Mouse (Mus musculus): ENCODE measurements at regions not wholly inside any gene's neighbourhood (a gene's known extent, or its start where the extent isn't known, plus 50 kb on each side); places are given as distances from the start of the nearest gene placed in this dataset.

DNA sequence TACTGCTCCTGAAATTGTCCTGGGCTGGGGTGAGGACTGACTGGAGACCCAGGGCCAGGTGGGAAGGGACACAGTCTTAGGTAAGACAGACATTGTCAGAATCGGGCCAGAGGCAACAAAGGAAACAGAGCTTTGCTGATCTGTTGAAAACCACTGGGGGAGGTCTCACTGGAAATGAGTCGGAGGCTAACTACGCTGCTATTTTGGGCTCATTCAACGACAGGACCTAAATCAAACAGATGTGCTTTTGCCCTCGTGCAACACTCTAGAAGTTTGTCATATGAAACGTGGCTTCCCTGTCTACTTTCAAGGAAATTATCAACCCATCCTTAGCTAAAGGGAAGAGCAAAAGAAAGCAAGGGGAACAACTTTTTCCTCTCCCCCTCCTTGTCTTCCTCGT, 265.3 kb downstream of the Plpp3 start:
- H3K4me3 ChIP-seq (ENCODE audit: low read depth, low read length) = no peak overlapping the region
- H3K36me3 ChIP-seq (ENCODE audit: control insufficient read depth, insufficient read depth, low read length, poor library complexity, severe bottlenecking) = no peaks in the 10 kb centered on the region
- H3K27me3 ChIP-seq (ENCODE audit: control insufficient read depth, insufficient read depth, low read length, poor library complexity, severe bottlenecking) = no peaks in the 10 kb centered on the region
- H3K27ac ChIP-seq (ENCODE audit: insufficient read depth, low read length) = no peak overlapping the region
- peaks cover 8% of the 10 kb centered on the region for H3K4me1 ChIP-seq (ENCODE audit: control insufficient read depth, insufficient read depth, low read length)
- no peak overlapping the region for H3K9ac ChIP-seq (ENCODE audit: low read depth, poor library complexity, severe bottlenecking)
- H3K9me3 ChIP-seq (replicated peaks; ENCODE audit: control insufficient read depth, insufficient read depth, low read length, poor library complexity, severe bottlenecking) = peaks cover 8% of the 10 kb centered on the region; the same call in 1 of the 2 replicates
- TF ChIP-seq CTCF (IDR thresholded peaks at IDR 0.05; ENCODE audit: low read depth, low read length) = no peak
- no peak for TF ChIP-seq EP300 (IDR thresholded peaks at IDR 0.05; ENCODE audit: insufficient read depth, low read depth, low read length)
- no peak for TF ChIP-seq POLR2A (IDR thresholded peaks at IDR 0.05; ENCODE audit: insufficient read depth, low read length)

DNA sequence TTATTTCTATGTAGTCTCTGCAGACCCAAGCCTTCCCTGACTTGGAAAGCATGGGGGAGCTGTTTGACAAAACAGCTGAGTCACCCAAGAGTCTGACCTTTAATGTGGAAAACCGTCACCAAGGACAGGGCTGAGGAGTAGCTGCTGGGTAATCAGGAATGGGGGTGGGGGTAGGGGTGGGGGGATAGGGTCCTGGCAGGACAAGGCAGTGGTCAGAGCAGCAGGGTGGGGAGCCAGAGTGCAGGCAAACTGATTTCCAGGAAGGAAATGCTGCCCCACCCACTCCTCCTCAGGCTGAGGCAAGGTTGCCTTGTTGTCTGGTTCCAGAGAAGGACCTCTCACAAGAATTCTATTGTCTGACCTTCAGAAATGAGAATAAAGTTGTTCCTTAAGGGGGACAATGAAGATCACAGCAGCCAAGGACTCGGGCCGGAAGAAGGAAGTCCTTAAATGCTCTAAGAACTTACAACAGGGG, 266.6 kb downstream of the Plpp3 start:
- Histone ChIP-seq H3K9me3 (replicated peaks; ENCODE audit: control insufficient read depth, insufficient read depth, low read length, poor library complexity, severe bottlenecking) (peaks cover 14% of the 10 kb centered on the region; the same call in 1 of the 2 replicates), H3K27ac (ENCODE audit: insufficient read depth, low read length) (peak overlapping the region; percentile 55), H3K4me1 (ENCODE audit: control insufficient read depth, insufficient read depth, low read length) (peaks cover 8% of the 10 kb centered on the region), H3K4me3 (ENCODE audit: low read depth, low read length) (no peak overlapping the region), H3K9ac (ENCODE audit: low read depth, poor library complexity, severe bottlenecking) (no peak overlapping the region), H3K36me3 (ENCODE audit: control insufficient read depth, insufficient read depth, low read length, poor library complexity, severe bottlenecking) (no peaks in the 10 kb centered on the region), H3K27me3 (ENCODE audit: control insufficient read depth, insufficient read depth, low read length, poor library complexity, severe bottlenecking) (no peaks in the 10 kb centered on the region)
- TF ChIP-seq CTCF (IDR thresholded peaks at IDR 0.05; ENCODE audit: low read depth, low read length) (no peak), POLR2A (IDR thresholded peaks at IDR 0.05; ENCODE audit: insufficient read depth, low read length) (no peak), EP300 (IDR thresholded peaks at IDR 0.05; ENCODE audit: insufficient read depth, low read depth, low read length) (peak; percentile 86)

DNA sequence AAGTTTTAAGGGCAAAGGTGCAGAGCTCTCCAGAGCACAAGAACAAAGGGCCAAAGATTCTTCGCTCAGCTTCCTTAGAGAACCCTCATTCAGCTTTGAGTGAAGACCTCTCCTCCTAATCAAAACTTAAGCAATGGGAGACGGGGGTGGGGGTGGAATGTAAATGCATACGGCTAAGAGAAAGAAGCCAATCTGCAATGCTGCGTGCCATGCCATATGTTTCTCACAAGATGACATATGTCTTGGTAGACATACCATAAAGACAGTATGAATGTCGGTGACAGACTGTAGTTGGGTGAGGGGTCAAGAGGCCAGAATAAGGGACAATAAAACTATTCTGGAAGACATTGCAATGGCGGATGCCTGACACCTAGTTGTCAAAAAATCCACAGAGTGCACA, 267.9 kb downstream of the Plpp3 start:
- TF ChIP-seq POLR2A (IDR thresholded peaks at IDR 0.05; ENCODE audit: insufficient read depth, low read length) (no peak), CTCF (IDR thresholded peaks at IDR 0.05; ENCODE audit: low read depth, low read length) (no peak), EP300 (IDR thresholded peaks at IDR 0.05; ENCODE audit: insufficient read depth, low read depth, low read length) (no peak)
- Histone ChIP-seq H3K4me3 (ENCODE audit: low read depth, low read length) (no peak overlapping the region), H3K4me1 (ENCODE audit: control insufficient read depth, insufficient read depth, low read length) (peaks cover 8% of the 10 kb centered on the region), H3K27ac (ENCODE audit: insufficient read depth, low read length) (peak overlapping the region; percentile 45; the same call in 1 of the 2 replicates), H3K9me3 (replicated peaks; ENCODE audit: control insufficient read depth, insufficient read depth, low read length, poor library complexity, severe bottlenecking) (peaks cover 14% of the 10 kb centered on the region; the same call in 1 of the 2 replicates), H3K36me3 (ENCODE audit: control insufficient read depth, insufficient read depth, low read length, poor library complexity, severe bottlenecking) (no peaks in the 10 kb centered on the region), H3K9ac (ENCODE audit: low read depth, poor library complexity, severe bottlenecking) (no peak overlapping the region), H3K27me3 (ENCODE audit: control insufficient read depth, insufficient read depth, low read length, poor library complexity, severe bottlenecking) (no peaks in the 10 kb centered on the region)

DNA sequence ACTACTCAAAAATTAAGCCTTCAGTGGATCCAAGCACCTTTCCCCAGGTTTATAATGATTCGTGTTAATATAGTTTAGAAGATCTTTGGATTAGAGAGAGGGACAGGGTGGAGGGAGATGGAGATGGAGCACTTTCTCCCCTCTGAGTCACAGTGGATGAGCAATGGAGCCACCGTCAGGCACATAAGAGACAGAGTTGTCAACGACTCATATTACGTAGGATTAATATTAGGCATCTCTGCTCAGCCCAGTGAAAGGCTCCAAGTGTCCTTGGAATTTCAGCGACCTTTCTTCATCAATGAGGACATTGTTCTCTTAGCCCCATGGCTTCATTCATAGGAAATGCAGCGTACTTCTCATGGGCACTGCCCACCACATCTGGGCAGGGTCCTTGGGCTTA, 270.4 kb downstream of the Plpp3 start:
- Histone ChIP-seq H3K4me3 (ENCODE audit: low read depth, low read length) (no peak overlapping the region), H3K9ac (ENCODE audit: low read depth, poor library complexity, severe bottlenecking) (no peak overlapping the region), H3K4me1 (ENCODE audit: control insufficient read depth, insufficient read depth, low read length) (peaks cover 8% of the 10 kb centered on the region), H3K27ac (ENCODE audit: insufficient read depth, low read length) (no peak overlapping the region), H3K36me3 (ENCODE audit: control insufficient read depth, insufficient read depth, low read length, poor library complexity, severe bottlenecking) (no peaks in the 10 kb centered on the region), H3K9me3 (replicated peaks; ENCODE audit: control insufficient read depth, insufficient read depth, low read length, poor library complexity, severe bottlenecking) (peaks cover 14% of the 10 kb centered on the region; the same call in 1 of the 2 replicates), H3K27me3 (ENCODE audit: control insufficient read depth, insufficient read depth, low read length, poor library complexity, severe bottlenecking) (no peaks in the 10 kb centered on the region)
- TF ChIP-seq POLR2A (IDR thresholded peaks at IDR 0.05; ENCODE audit: insufficient read depth, low read length) = no peak
- no peak for TF ChIP-seq CTCF (IDR thresholded peaks at IDR 0.05; ENCODE audit: low read depth, low read length)
- no peak for TF ChIP-seq EP300 (IDR thresholded peaks at IDR 0.05; ENCODE audit: insufficient read depth, low read depth, low read length)

DNA sequence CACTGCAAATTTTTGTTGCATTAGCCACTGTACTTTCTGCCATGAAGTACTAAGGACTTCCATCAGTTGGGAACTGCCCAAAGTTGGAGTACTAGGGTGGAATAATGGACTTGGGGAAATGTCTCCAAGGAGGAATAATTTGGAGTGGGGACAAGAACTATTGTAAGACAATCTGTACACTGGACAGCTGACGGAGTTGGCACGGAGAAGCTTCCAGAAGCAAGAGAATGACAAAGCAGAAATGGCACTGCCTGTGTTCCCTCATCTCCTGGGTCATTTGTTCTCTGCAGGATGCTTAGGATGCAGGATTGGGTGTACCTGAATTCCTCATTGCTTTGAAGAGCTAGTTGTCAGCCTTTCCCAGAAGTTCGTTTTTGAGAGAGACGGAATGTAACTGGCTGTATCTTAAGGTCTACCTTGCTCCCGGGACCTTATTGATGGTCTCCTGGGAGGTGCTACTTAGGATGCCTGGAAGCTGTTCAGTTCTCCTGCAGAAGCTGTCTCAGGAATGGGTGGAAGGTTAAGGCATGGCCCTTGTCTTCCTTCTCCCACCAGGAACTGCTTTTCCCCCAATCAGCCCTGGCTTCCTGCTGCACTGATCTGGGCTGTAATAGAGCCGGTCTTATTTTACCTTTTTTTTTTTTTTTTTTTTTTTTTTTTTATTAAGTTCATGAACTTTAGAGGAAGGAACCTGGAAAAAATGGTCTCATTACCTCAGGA, 272.4 kb downstream of the Plpp3 start:
- H3K9me3 ChIP-seq (replicated peaks; ENCODE audit: control insufficient read depth, insufficient read depth, low read length, poor library complexity, severe bottlenecking) = peaks cover 18% of the 10 kb centered on the region; the same call in 1 of the 2 replicates
- peaks cover 3% of the 10 kb centered on the region for H3K4me1 ChIP-seq (ENCODE audit: control insufficient read depth, insufficient read depth, low read length)
- H3K9ac ChIP-seq (ENCODE audit: low read depth, poor library complexity, severe bottlenecking) = no peak overlapping the region
- H3K27ac ChIP-seq (ENCODE audit: insufficient read depth, low read length) = no peak overlapping the region
- H3K27me3 ChIP-seq (ENCODE audit: control insufficient read depth, insufficient read depth, low read length, poor library complexity, severe bottlenecking) = no peaks in the 10 kb centered on the region
- TF ChIP-seq POLR2A (IDR thresholded peaks at IDR 0.05; ENCODE audit: insufficient read depth, low read length) (no peak), CTCF (IDR thresholded peaks at IDR 0.05; ENCODE audit: low read depth, low read length) (no peak), EP300 (IDR thresholded peaks at IDR 0.05; ENCODE audit: insufficient read depth, low read depth, low read length) (no peak)
- H3K4me3 ChIP-seq (ENCODE audit: low read depth, low read length) = no peak overlapping the region
- no peaks in the 10 kb centered on the region for H3K36me3 ChIP-seq (ENCODE audit: control insufficient read depth, insufficient read depth, low read length, poor library complexity, severe bottlenecking)

DNA sequence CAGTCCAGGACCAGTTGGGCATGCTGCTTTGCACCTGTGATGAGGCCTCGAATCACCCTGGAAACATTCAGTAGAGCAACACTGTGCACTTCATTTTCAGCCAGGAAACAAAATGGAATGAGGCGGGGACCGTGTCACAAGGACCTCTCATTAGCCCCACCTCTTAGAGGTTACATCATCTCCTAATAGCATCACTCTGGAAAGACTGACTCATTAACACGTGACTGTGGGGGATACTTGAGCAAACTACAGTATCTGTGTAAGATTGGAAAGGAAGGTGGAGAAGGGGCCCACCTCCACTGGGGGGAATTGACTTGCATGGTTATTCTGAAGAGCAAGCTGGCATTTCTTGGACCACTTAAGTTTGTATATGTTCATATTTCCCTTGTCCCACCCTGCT, 275.3 kb downstream of the Plpp3 start:
- TF ChIP-seq CTCF (IDR thresholded peaks at IDR 0.05; ENCODE audit: low read depth, low read length) = no peak
- TF ChIP-seq POLR2A (IDR thresholded peaks at IDR 0.05; ENCODE audit: insufficient read depth, low read length) = no peak
- no peak for TF ChIP-seq EP300 (IDR thresholded peaks at IDR 0.05; ENCODE audit: insufficient read depth, low read depth, low read length)
- H3K27ac ChIP-seq (ENCODE audit: insufficient read depth, low read length) = no peak overlapping the region
- peaks cover 13% of the 10 kb centered on the region; the same call in 1 of the 2 replicates for H3K9me3 ChIP-seq (replicated peaks; ENCODE audit: control insufficient read depth, insufficient read depth, low read length, poor library complexity, severe bottlenecking)
- H3K4me3 ChIP-seq (ENCODE audit: low read depth, low read length) = no peak overlapping the region
- no peaks in the 10 kb centered on the region for H3K4me1 ChIP-seq (ENCODE audit: control insufficient read depth, insufficient read depth, low read length)
- H3K27me3 ChIP-seq (ENCODE audit: control insufficient read depth, insufficient read depth, low read length, poor library complexity, severe bottlenecking) = no peaks in the 10 kb centered on the region
- H3K36me3 ChIP-seq (ENCODE audit: control insufficient read depth, insufficient read depth, low read length, poor library complexity, severe bottlenecking) = no peaks in the 10 kb centered on the region
- H3K9ac ChIP-seq (ENCODE audit: low read depth, poor library complexity, severe bottlenecking) = no peak overlapping the region

Data from ES-Bruce4 (cell line).